Mouse (Mus musculus): ENCODE data around the gene Tut4.

DNA sequence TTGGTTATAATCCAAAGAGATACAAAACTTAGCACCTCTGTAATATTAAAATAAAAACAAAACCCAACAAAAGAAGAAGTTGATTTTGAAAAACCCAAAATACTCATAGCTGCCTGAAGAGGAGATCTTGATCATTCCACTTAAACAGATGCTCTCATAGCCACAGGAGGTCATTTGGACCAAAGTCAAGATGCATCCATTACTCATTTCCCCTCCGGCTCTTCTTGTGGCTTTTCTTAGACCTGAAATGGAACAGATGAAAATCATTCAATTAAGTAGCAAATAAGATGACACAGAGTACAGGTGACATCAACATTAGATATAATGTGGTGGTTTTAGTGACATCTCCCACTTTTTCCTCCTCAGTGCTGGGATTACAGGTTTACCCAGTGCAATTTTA lies 105.8 kb downstream of the Tut4 start:
- TF ChIP-seq CTCF (IDR thresholded peaks at IDR 0.05; ENCODE audit: control insufficient read depth, insufficient read depth, low read length) (no peak), POLR2A (IDR thresholded peaks at IDR 0.05; ENCODE audit: borderline replicate concordance, control insufficient read depth, low read depth, low read length) (no peak)

Measured in bone marrow, adult 2 months (tissue).